Mouse (Mus musculus): ENCODE data around the gene Olfr221.

DNA sequence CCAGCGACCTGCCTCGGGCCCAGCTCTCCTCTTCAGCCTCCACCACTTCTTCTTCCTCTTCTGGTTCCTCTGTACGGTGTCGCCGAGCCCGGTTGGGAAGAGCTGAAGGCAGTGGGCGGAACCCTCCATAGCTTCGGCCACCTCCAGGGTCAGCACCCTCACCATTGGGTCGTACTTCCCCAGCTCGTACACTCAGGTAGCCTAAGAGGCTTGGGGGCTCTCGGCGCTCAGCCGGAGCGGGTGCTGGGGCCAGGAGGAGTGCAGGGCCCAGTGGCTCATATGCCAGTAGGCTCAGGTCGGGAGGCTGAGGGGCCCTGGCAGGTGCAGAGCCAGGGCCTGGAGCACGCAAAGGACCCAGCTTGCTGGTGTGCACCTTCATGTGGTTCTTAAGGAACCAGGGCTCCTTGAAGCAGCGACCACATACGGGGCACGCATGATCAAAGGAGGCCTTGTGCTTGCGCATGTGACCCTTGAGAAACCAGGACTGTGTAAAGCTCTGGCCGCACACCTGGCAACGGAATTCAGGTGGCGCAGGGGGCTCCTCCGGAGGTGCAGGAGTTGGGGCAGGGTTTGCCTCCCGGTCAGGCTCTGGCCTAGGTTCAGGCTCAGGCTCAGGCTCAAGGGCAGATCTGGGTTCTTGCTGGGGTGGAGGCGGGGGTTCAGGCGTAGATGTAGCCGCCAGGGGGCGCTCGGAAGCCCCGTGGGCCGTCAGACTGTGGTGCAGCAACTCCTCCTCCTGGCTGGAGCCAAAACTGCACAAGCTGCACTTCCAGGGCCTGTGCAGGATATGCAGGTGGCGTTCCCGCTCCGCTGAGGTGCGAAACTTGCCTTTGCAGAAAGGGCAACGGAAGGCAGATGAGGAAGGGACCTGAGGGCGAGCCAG lies 33.7 kb downstream of the Olfr221 start:
- TF ChIP-seq CTCF (IDR thresholded peaks at IDR 0.05; ENCODE audit: insufficient read depth, low read depth, low read length): peak; percentile 100
- no peak for TF ChIP-seq POLR2A (IDR thresholded peaks at IDR 0.05; ENCODE audit: insufficient read depth, low read depth, low read length)

Data from olfactory bulb, adult 2 months (tissue).